Mouse (Mus musculus) embryonic facial prominence, embryonic 15.5 days (tissue): ENCODE measurements at regions not wholly inside any gene's neighbourhood (a gene's known extent, or its start where the extent isn't known, plus 50 kb on each side); places are given as distances from the start of the nearest gene placed in this dataset.

Experiments used
- ATAC-seq: fragments of 200-750 bp; cut with Nextera tagmentation; 2 replicates; pipeline ENCODE4 v1.8.0; 2017; ENCODE audit warnings: low read depth, moderate TSS enrichment; ENCODE audit not compliant: insufficient number of reproducible peaks, low FRiP score, low TSS enrichment
- H3K27ac ChIP-seq: fragments of 300-500 bp; sonication (generic); replicated peaks from 2 replicates; pipeline ENCODE4 v1.5.1; 2015; ENCODE audit warnings: mild to moderate bottlenecking, inconsistent platforms
- H3K27me3 ChIP-seq: fragments of 300-500 bp; sonication (generic); 2 replicates; pipeline ENCODE4 v1.6.1; 2015; ENCODE audit warnings: inconsistent platforms
- H3K36me3 ChIP-seq: fragments of 300-500 bp; sonication (generic); 2 replicates; pipeline ENCODE4 v1.6.1; 2015; ENCODE audit warnings: mild to moderate bottlenecking, inconsistent platforms
- H3K4me1 ChIP-seq: fragments of 300-500 bp; sonication (generic); 2 replicates; pipeline ENCODE4 v1.6.1; 2015; ENCODE audit warnings: inconsistent platforms
- H3K4me2 ChIP-seq: fragments of 300-500 bp; sonication (generic); replicated peaks from 2 replicates; pipeline ENCODE4 v1.6.1; 2015; ENCODE audit warnings: mild to moderate bottlenecking, inconsistent platforms
- H3K4me3 ChIP-seq: fragments of 300-500 bp; sonication (generic); replicated peaks from 2 replicates; pipeline ENCODE4 v1.5.1; 2015; ENCODE audit warnings: mild to moderate bottlenecking, inconsistent platforms
- H3K9ac ChIP-seq: fragments of 300-500 bp; sonication (generic); 2 replicates; pipeline ENCODE4 v1.6.1; 2015; ENCODE audit warnings: inconsistent platforms
- H3K9me3 ChIP-seq: fragments of 300-500 bp; sonication (generic); replicated peaks from 2 replicates; pipeline ENCODE4 v1.6.1; 2016; ENCODE audit warnings: inconsistent platforms
- WGBS: fragments of 180-500 bp; shearing (Covaris S2); methylation state at CpG from one replicate; pipeline ENCODE4 v1.1.7; 2015; 5-methylcytosine and 5-hydroxymethylcytosine counted together

DNA sequence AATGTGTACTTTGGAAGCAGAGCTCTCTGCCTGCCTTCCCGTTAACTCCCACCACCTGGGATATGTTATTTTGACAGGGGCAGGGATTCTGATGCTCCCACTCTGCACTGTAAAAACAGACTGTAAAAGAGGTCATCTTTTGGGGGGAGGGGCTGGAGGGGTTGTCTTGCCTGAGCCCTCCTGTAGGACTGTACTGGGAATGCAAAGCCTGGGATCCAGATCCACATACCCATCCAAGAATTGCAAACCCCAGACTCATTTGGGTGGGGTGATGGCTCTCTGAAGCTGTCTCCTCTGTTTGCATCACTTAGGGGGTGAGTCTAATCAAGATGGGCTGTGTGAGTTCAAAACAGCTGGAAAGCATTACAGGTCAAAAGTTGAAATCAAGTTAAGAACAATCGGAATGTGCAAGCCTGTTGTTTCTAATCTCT lies 623.7 kb upstream of the Cdh11 start:
- Histone ChIP-seq H3K9ac (no peak overlapping the region), H3K4me1 (peaks cover 21% of the 10 kb centered on the region), H3K27ac (peak overlapping the region; percentile 78), H3K4me3 (no peak overlapping the region), H3K36me3 (no peaks in the 10 kb centered on the region), H3K27me3 (no peaks in the 10 kb centered on the region), H3K9me3 (no peaks in the 10 kb centered on the region), H3K4me2 (no peak overlapping the region)
- 31% methylated on average over 2 of the region's 2 CpGs for WGBS
- peak; percentile 85 for ATAC-seq

- no peaks in the 10 kb centered on the region for H3K27me3 ChIP-seq
- no peak overlapping the region for H3K9ac ChIP-seq
- H3K9me3 ChIP-seq: no peaks in the 10 kb centered on the region
- H3K4me2 ChIP-seq: no peak overlapping the region
- ATAC-seq: no peak
- no peak overlapping the region for H3K27ac ChIP-seq
- H3K4me1 ChIP-seq: peaks cover 24% of the 10 kb centered on the region
- no peak overlapping the region for H3K4me3 ChIP-seq
- no peaks in the 10 kb centered on the region for H3K36me3 ChIP-seq
- WGBS: 71% methylated on average over 7 of the region's 7 CpGs
Observed at GRCm38 (mm10) chr8:103412731-103413130, 627.3 kb upstream of the Cdh11 start.

GRCm38 (mm10) chr8:103413589-103414575 lies 628.4 kb upstream of the Cdh11 start:
- Histone ChIP-seq H3K36me3 (no peaks in the 10 kb centered on the region), H3K4me2 (no peak overlapping the region), H3K27ac (peak overlapping the region; percentile 44), H3K27me3 (no peaks in the 10 kb centered on the region), H3K4me1 (peaks cover 15% of the 10 kb centered on the region), H3K9ac (no peak overlapping the region), H3K9me3 (no peaks in the 10 kb centered on the region), H3K4me3 (no peak overlapping the region)
- ATAC-seq: no peak
- 45% methylated on average over 11 of the region's 11 CpGs for WGBS

DNA sequence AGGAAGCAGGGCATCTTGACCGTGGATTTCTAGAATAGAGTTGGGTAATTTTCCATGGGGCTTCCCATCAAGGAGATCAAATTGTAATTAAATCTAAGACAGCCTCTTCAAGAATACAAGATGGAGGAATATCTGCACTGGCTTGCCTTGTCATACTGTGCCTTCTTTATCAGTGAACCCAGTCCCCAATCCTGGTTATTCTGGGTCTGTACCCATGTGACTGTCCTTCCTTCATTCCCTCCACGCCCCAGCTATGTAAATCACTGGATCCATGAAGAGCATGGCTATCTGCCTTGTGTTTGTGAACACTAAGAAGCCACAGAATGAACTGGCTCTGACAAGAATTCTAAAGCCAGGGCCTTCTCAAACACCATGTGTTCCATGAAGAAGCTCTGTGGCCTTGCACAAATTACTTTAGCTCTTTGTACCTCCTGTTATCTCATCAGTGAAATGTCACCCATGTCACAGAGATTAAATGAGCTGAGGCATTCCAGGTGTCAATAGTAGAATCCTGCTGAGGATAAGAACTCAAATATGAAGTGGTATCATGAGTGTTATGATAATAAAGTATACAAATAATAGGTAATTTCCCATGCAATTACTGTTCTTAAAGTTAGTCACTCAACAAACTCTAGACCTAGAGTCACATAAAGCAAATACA lies 637.0 kb upstream of the Cdh11 start:
- Histone ChIP-seq H3K36me3 (no peaks in the 10 kb centered on the region), H3K9ac (no peak overlapping the region), H3K4me1 (no peaks in the 10 kb centered on the region), H3K27me3 (no peaks in the 10 kb centered on the region), H3K27ac (no peak overlapping the region), H3K9me3 (no peaks in the 10 kb centered on the region), H3K4me2 (no peak overlapping the region), H3K4me3 (no peak overlapping the region)
- WGBS: 79% methylated on average over 2 of the region's 2 CpGs
- ATAC-seq: no peak

- WGBS: 73% methylated on average over 1 of the region's 1 CpGs
- Histone ChIP-seq H3K27ac (no peak overlapping the region), H3K27me3 (no peaks in the 10 kb centered on the region), H3K4me3 (no peak overlapping the region), H3K9ac (no peak overlapping the region), H3K4me1 (no peaks in the 10 kb centered on the region), H3K4me2 (no peak overlapping the region), H3K9me3 (no peaks in the 10 kb centered on the region), H3K36me3 (no peaks in the 10 kb centered on the region)
- no peak for ATAC-seq
Observed at GRCm38 (mm10) chr8:103425967-103426366, 640.5 kb upstream of the Cdh11 start.

- H3K4me2 ChIP-seq: no peak overlapping the region
- H3K9ac ChIP-seq: no peak overlapping the region
- no peak for ATAC-seq
- H3K4me3 ChIP-seq: no peak overlapping the region
- H3K36me3 ChIP-seq: no peaks in the 10 kb centered on the region
- H3K27me3 ChIP-seq: no peaks in the 10 kb centered on the region
- H3K9me3 ChIP-seq: no peaks in the 10 kb centered on the region
- no peak overlapping the region for H3K27ac ChIP-seq
- no peaks in the 10 kb centered on the region for H3K4me1 ChIP-seq
- 85% methylated on average over 3 of the region's 3 CpGs for WGBS
Observed at GRCm38 (mm10) chr8:103430874-103431492, 645.5 kb upstream of the Cdh11 start.

- ATAC-seq: 0 out of 2 replicates have a peak, but pooled peaks have one; percentile 60
- Histone ChIP-seq H3K4me2 (no peak overlapping the region), H3K4me1 (no peaks in the 10 kb centered on the region), H3K4me3 (no peak overlapping the region), H3K36me3 (no peaks in the 10 kb centered on the region), H3K27me3 (no peaks in the 10 kb centered on the region), H3K9ac (no peak overlapping the region), H3K9me3 (no peaks in the 10 kb centered on the region), H3K27ac (peak overlapping the region; percentile 12)
- WGBS: 65% methylated on average over 6 of the region's 6 CpGs
Observed at GRCm38 (mm10) chr8:103433532-103434105, 648.2 kb upstream of the Cdh11 start.

GRCm38 (mm10) chr8:103438995-103439717 lies 653.7 kb upstream of the Cdh11 start:
- ATAC-seq: no peak
- Histone ChIP-seq H3K9ac (no peak overlapping the region), H3K27me3 (no peaks in the 10 kb centered on the region), H3K27ac (no peak overlapping the region), H3K36me3 (no peaks in the 10 kb centered on the region), H3K4me1 (no peaks in the 10 kb centered on the region), H3K9me3 (no peaks in the 10 kb centered on the region), H3K4me3 (no peak overlapping the region), H3K4me2 (no peak overlapping the region)
- 83% methylated on average over 6 of the region's 6 CpGs for WGBS

- no peaks in the 10 kb centered on the region for H3K27me3 ChIP-seq
- 65% methylated on average over 5 of the region's 5 CpGs for WGBS
Observed at GRCm38 (mm10) chr8:103441163-103441562, 655.7 kb upstream of the Cdh11 start.

DNA sequence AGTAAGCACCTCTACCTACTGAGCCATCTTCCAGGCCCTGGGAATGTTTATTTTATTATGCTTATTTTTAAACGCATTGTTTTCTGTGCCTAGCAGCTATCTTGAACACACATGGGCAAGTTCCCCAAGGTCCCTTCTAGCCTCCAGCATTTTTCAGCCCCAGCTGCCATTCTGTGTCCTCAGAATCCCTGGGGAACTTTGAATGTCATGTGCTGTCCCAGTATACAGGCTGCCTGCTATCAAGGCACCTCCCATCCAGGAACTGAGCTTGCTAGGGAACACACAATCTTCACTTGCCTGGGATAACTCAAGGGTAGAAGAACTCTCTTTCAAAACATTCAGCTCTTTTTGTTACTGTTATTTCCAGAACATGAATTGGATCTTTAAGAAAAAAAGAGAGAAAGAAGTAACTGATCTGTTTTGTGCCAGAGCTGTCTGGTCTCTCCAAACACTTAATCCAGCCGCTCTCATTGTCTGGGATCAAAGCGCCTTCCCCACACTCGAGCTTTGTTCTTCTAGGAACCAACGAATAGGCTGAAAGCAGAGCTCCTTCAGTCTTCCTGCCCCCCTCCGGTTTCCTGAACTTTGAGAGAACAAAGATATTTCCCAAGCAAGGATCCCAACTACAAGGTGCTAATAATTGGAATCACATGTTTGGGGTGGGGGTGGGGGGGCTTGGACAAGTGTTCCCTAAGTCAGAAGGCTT lies 657.1 kb upstream of the Cdh11 start:
- no peak for ATAC-seq
- 18% methylated on average over 6 of the region's 6 CpGs for whole genome bisulfite sequencing
- no peak overlapping the region for H3K9ac ChIP-seq
- H3K9me3 ChIP-seq: no peaks in the 10 kb centered on the region
- H3K27ac ChIP-seq: no peak overlapping the region
- no peak overlapping the region for H3K4me2 ChIP-seq
- H3K4me1 ChIP-seq: no peaks in the 10 kb centered on the region
- no peaks in the 10 kb centered on the region for H3K36me3 ChIP-seq
- no peaks in the 10 kb centered on the region for H3K27me3 ChIP-seq
- no peak overlapping the region for H3K4me3 ChIP-seq

More at GRCm38 (mm10) chr8:103441163-103441562, 655.7 kb upstream of the Cdh11 start:
- H3K4me2 ChIP-seq: no peak overlapping the region
- H3K9ac ChIP-seq: no peak overlapping the region
- H3K27ac ChIP-seq: no peak overlapping the region
- no peaks in the 10 kb centered on the region for H3K4me1 ChIP-seq
- H3K4me3 ChIP-seq: no peak overlapping the region
- no peaks in the 10 kb centered on the region for H3K9me3 ChIP-seq
- no peak for ATAC-seq
- no peaks in the 10 kb centered on the region for H3K36me3 ChIP-seq
